Mouse (Mus musculus): ENCODE data around the gene Mbd6.
"Not testable (repeated sequence)": the region's sequence is repeated elsewhere in the genome, so short reads cannot be mapped to it uniquely, and the experiment has no call there.

Gene Mbd6

GRCm38 (mm10) chr10:127312858-127313257 is 24.0 kb upstream of the Mbd6 start:
- DNase-seq (ENCODE audit: low read depth), result peak; percentile 76

- peak; percentile 91 for DNase-seq (ENCODE audit: low read depth)
These were observed 23.5 kb upstream of the Mbd6 start for GRCm38 (mm10) chr10:127312356-127312676.

GRCm38 (mm10) chr10:127311476-127312355 is 22.9 kb upstream of the Mbd6 start, which contains the start of gene Mars:
TSS of gene Mars (minus strand) at chr10:127311786.
- DNase-seq (ENCODE audit: low read depth), result peak; percentile 97

GRCm38 (mm10) chr10:127310523-127311475 is 22.0 kb upstream of the Mbd6 start:
- DNase-seq (ENCODE audit: low read depth), result peak; percentile 81

GRCm38 (mm10) chr10:127309167-127309566 is 20.3 kb upstream of the Mbd6 start:
- DNase-seq (ENCODE audit: low read depth), result not testable (repeated sequence)

- no peak for DNase-seq (ENCODE audit: low read depth)
These were observed 14.3 kb upstream of the Mbd6 start for GRCm38 (mm10) chr10:127303136-127303535.

GRCm38 (mm10) chr10:127300361-127300760 is 11.5 kb upstream of the Mbd6 start:
- DNase-seq (ENCODE audit: low read depth), result no peak

- DNase-seq (ENCODE audit: low read depth), result no peak
These were observed 8.4 kb upstream of the Mbd6 start for GRCm38 (mm10) chr10:127297015-127297871.

GRCm38 (mm10) chr10:127295986-127296794 is 7.4 kb upstream of the Mbd6 start:
- DNase-seq (ENCODE audit: low read depth), result no peak

GRCm38 (mm10) chr10:127294895-127295510 is 6.2 kb upstream of the Mbd6 start:
- DNase-seq (ENCODE audit: low read depth), result no peak

- no peak for DNase-seq (ENCODE audit: low read depth)
These were observed 4.8 kb upstream of the Mbd6 start for GRCm38 (mm10) chr10:127293590-127294113.

- no peak for DNase-seq (ENCODE audit: low read depth)
These were observed 4.2 kb upstream of the Mbd6 start for GRCm38 (mm10) chr10:127292987-127293538.

- peak; percentile 53 for DNase-seq (ENCODE audit: low read depth)
These were observed 3.2 kb upstream of the Mbd6 start for GRCm38 (mm10) chr10:127291881-127292638.

GRCm38 (mm10) chr10:127290930-127291880 is 2.4 kb upstream of the Mbd6 start:
- peak; percentile 79 for DNase-seq (ENCODE audit: low read depth)

- DNase-seq (ENCODE audit: low read depth), result peak; percentile 100
These were observed 1.6 kb upstream of the Mbd6 start for GRCm38 (mm10) chr10:127290307-127290929.

- DNase-seq (ENCODE audit: low read depth), result peak; percentile 81
These were observed 864 bp upstream of the Mbd6 start for GRCm38 (mm10) chr10:127289573-127290191.

GRCm38 (mm10) chr10:127288328-127288799 is 454 bp downstream of the Mbd6 start:
- DNase-seq (ENCODE audit: low read depth), result peak; percentile 87
